Mouse (Mus musculus): ENCODE measurements at regions not wholly inside any gene's neighbourhood (a gene's known extent, or its start where the extent isn't known, plus 50 kb on each side); places are given as distances from the start of the nearest gene placed in this dataset.

DNA sequence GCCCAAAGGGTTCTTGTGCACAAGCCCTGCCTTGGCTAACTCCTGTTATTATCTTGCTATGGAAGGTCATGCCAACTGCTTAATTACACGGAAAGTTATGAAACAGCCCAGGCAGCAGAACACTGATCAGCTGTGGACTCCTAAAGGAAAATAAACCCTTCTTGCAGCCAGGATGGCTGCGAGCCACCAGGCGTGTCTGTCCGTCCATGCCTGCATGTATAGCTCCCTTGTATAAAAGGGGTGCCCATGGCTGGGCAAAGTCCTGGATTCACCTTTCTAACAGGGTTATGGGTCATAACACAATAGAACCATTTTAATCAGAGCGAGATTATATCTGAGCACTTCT, 169.9 kb upstream of the Map3k1 start:
- H3K4me3 ChIP-seq (ENCODE audit: control insufficient read depth, low read depth, low read length), result no peak overlapping the region

DNA sequence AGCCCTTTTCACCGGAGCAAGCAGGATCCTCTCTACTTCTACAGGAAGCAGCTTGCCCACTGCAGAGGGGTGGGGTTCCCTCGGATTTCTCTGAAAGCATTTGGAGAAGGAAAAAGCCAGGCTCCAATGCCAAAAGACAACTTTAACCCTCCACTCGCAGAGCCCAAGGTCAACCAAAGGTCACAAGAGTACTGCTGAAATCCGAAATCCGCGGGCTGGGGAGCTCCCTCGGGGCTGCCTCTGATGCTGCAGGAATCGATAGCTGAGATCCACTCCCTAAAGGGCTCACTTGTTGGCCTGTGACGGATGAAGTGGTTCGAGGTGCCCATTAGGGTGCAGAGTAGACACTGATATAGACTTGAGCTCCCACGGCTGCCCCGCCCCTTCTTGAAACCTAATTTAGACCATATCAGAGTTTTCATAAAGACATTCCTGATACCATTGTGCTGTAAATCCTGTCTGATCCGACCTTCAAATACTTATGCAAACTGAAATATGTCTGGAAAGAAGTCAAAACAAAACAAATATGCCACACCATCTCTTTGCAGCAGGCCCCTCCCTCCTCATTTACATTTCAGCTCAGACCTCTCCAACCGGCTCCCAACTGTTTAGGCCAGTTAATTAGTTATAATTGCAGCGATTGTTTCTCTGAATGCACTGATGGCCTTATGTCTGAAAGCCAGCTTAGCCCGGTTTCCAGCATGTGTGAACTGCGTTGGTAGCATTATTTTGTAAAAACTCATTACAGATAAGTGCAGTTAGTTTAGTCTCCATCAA, 170.8 kb upstream of the Map3k1 start:
- Histone ChIP-seq H3K27ac (ENCODE audit: control insufficient read depth, insufficient read depth, low read depth, low read length) (no peak overlapping the region), H3K27me3 (ENCODE audit: control insufficient read depth, insufficient read depth, low read length) (no peaks in the 10 kb centered on the region), H3K36me3 (ENCODE audit: control insufficient read depth, insufficient read depth, low read length) (no peaks in the 10 kb centered on the region), H3K4me3 (ENCODE audit: control insufficient read depth, low read depth, low read length) (no peak overlapping the region), H3K4me1 (ENCODE audit: control insufficient read depth, insufficient read depth, low read length) (peaks cover 11% of the 10 kb centered on the region)
- no peak for TF ChIP-seq CTCF (IDR thresholded peaks at IDR 0.05; ENCODE audit: control insufficient read depth, insufficient read depth, insufficient replicate concordance, low read depth, low read length)
- TF ChIP-seq POLR2A (IDR thresholded peaks at IDR 0.05; ENCODE audit: control insufficient read depth, low read depth, low read length), result no peak

More for the DNA sequence above, 169.9 kb upstream of the Map3k1 start:
- H3K36me3 ChIP-seq (ENCODE audit: control insufficient read depth, insufficient read depth, low read length), result no peaks in the 10 kb centered on the region
- H3K27ac ChIP-seq (ENCODE audit: control insufficient read depth, insufficient read depth, low read depth, low read length), result no peak overlapping the region
- H3K27me3 ChIP-seq (ENCODE audit: control insufficient read depth, insufficient read depth, low read length), result no peaks in the 10 kb centered on the region
- no peak for TF ChIP-seq CTCF (IDR thresholded peaks at IDR 0.05; ENCODE audit: control insufficient read depth, insufficient read depth, insufficient replicate concordance, low read depth, low read length)
- TF ChIP-seq POLR2A (IDR thresholded peaks at IDR 0.05; ENCODE audit: control insufficient read depth, low read depth, low read length), result no peak
- peaks cover 6% of the 10 kb centered on the region for H3K4me1 ChIP-seq (ENCODE audit: control insufficient read depth, insufficient read depth, low read length)

DNA sequence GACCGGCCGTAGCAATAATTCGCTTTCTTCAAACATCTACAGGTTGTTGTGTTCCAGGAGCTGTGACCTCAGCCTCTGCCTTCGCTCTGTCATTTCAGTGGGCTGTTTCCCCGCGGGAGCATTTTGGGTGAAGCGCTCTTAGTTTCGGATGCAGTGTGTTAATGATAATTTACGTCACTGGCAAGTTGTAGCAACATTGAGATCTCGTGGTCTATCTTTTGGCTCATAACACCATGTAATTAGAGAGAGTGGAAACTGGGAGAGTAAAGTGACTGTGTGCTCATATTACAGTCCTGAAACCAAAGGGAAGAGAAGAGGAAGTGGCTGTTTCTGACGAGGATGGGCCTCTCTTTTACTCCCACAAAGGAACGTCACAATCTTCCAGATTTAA, 171.4 kb upstream of the Map3k1 start:
- Histone ChIP-seq H3K4me1 (ENCODE audit: control insufficient read depth, insufficient read depth, low read length) (peaks cover 11% of the 10 kb centered on the region), H3K27ac (ENCODE audit: control insufficient read depth, insufficient read depth, low read depth, low read length) (no peak overlapping the region), H3K4me3 (ENCODE audit: control insufficient read depth, low read depth, low read length) (no peak overlapping the region), H3K27me3 (ENCODE audit: control insufficient read depth, insufficient read depth, low read length) (no peaks in the 10 kb centered on the region), H3K36me3 (ENCODE audit: control insufficient read depth, insufficient read depth, low read length) (no peaks in the 10 kb centered on the region)
- TF ChIP-seq POLR2A (IDR thresholded peaks at IDR 0.05; ENCODE audit: control insufficient read depth, low read depth, low read length) (no peak), CTCF (IDR thresholded peaks at IDR 0.05; ENCODE audit: control insufficient read depth, insufficient read depth, insufficient replicate concordance, low read depth, low read length) (no peak)

DNA sequence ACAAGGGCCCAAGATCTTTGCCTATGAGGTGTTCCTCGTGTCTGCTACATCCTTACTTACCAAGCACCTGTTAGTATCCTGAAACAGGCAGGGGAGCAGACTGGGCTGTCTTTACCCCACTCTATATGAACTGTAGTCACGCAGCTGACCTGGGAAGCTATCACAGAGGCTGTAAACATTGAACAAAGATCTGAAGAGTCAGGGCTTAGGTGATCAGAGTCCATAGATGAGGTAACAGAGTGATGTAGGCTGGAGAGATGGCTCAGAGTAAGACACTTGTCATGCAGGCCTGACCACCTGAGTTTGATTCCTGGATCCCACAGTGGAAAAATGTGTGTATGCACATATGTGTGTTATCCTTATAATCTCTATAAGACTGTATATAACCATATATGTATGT, 172.3 kb upstream of the Map3k1 start:
- Histone ChIP-seq H3K36me3 (ENCODE audit: control insufficient read depth, insufficient read depth, low read length) (no peaks in the 10 kb centered on the region), H3K4me3 (ENCODE audit: control insufficient read depth, low read depth, low read length) (no peak overlapping the region), H3K27me3 (ENCODE audit: control insufficient read depth, insufficient read depth, low read length) (no peaks in the 10 kb centered on the region), H3K4me1 (ENCODE audit: control insufficient read depth, insufficient read depth, low read length) (peaks cover 12% of the 10 kb centered on the region), H3K27ac (ENCODE audit: control insufficient read depth, insufficient read depth, low read depth, low read length) (no peak overlapping the region)
- no peak for TF ChIP-seq POLR2A (IDR thresholded peaks at IDR 0.05; ENCODE audit: control insufficient read depth, low read depth, low read length)
- no peak for TF ChIP-seq CTCF (IDR thresholded peaks at IDR 0.05; ENCODE audit: control insufficient read depth, insufficient read depth, insufficient replicate concordance, low read depth, low read length)

DNA sequence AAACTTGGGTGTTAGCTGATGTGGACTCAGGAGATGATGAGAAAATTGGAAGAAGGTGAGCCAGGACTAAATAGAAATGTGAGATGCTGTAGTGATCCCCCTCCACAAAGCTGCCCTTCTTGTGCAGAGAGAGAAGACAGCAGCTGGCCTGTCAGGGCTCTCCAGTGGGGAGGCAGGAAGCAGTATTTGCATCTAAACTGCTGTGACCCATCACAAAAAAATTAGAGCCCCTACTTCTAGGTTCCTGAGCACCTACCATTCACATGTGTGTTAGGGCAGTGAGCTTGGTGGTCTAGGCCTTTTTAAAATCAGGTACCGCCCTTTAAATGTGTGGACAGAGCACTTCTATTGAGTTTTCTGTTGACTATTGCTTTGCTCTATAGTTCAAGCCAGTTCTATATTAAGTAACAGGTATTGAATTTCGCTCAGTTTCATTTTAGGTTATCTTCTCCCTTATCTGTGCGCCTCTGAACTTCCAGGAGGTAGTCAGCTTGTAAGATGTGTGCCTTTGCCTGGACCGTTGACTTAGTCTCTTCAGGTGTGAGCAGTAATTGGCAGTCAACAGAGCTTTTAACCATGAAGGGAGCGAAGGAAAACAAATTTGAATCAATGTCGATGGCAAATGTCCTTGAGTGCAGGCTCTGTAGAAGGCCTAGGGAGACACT, 174.1 kb upstream of the Map3k1 start:
- TF ChIP-seq CTCF (IDR thresholded peaks at IDR 0.05; ENCODE audit: control insufficient read depth, insufficient read depth, insufficient replicate concordance, low read depth, low read length) (no peak), POLR2A (IDR thresholded peaks at IDR 0.05; ENCODE audit: control insufficient read depth, low read depth, low read length) (no peak)
- H3K36me3 ChIP-seq (ENCODE audit: control insufficient read depth, insufficient read depth, low read length), result no peaks in the 10 kb centered on the region

DNA sequence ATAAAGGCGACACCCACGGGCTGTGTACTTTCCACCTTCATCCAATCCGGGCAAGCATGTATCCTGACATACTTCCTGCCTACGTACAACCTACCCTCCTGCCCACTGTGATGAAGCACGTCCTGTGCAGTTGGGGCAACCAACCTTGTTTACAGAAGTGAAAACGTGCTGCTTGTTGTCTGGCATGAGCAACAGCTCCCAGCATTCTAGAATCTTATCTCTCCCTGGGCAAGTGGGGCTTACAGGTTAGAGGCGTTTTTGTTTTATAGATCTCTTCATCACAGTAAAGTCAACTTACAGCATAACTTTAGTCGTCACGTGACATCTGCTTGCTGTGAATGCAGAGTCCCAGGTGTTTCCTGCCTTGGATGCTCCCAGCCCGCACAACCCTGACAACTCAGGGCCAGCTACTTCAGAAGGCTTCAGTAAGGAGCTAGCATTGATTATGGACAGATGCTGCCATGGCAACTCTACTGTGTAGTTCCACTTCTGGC, 175.3 kb upstream of the Map3k1 start:
- peaks cover 17% of the 10 kb centered on the region for H3K4me1 ChIP-seq (ENCODE audit: control insufficient read depth, insufficient read depth, low read length)
- no peaks in the 10 kb centered on the region for H3K36me3 ChIP-seq (ENCODE audit: control insufficient read depth, insufficient read depth, low read length)
- H3K4me3 ChIP-seq (ENCODE audit: control insufficient read depth, low read depth, low read length), result no peak overlapping the region
- no peak overlapping the region for H3K27ac ChIP-seq (ENCODE audit: control insufficient read depth, insufficient read depth, low read depth, low read length)
- no peaks in the 10 kb centered on the region for H3K27me3 ChIP-seq (ENCODE audit: control insufficient read depth, insufficient read depth, low read length)
- TF ChIP-seq CTCF (IDR thresholded peaks at IDR 0.05; ENCODE audit: control insufficient read depth, insufficient read depth, insufficient replicate concordance, low read depth, low read length), result no peak
- no peak for TF ChIP-seq POLR2A (IDR thresholded peaks at IDR 0.05; ENCODE audit: control insufficient read depth, low read depth, low read length)

More for the DNA sequence above, 174.1 kb upstream of the Map3k1 start:
- Histone ChIP-seq H3K27ac (ENCODE audit: control insufficient read depth, insufficient read depth, low read depth, low read length) (no peak overlapping the region), H3K4me3 (ENCODE audit: control insufficient read depth, low read depth, low read length) (no peak overlapping the region), H3K4me1 (ENCODE audit: control insufficient read depth, insufficient read depth, low read length) (peaks cover 17% of the 10 kb centered on the region), H3K27me3 (ENCODE audit: control insufficient read depth, insufficient read depth, low read length) (no peaks in the 10 kb centered on the region)

DNA sequence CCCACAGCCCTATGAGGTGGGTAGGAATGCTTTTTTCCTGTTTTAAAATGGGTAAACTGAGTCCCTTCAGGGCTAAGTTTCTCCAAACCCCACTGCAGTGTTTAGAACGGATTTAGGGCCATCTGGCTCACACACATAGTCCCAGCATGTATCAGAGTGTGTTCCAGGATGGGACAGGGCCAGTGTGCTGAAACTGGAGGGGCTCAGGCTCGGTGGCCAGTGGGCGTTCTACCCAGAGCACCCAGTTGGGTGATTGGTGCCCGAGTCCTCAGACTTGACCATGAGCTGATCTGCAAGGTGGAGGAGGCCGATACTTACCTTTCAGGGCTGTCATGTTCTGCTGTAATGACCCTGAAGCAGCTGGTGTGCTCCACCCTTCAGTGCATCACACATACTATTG, 176.6 kb upstream of the Map3k1 start:
- Histone ChIP-seq H3K36me3 (ENCODE audit: control insufficient read depth, insufficient read depth, low read length) (no peaks in the 10 kb centered on the region), H3K4me1 (ENCODE audit: control insufficient read depth, insufficient read depth, low read length) (peaks cover 11% of the 10 kb centered on the region), H3K4me3 (ENCODE audit: control insufficient read depth, low read depth, low read length) (no peak overlapping the region), H3K27ac (ENCODE audit: control insufficient read depth, insufficient read depth, low read depth, low read length) (no peak overlapping the region), H3K27me3 (ENCODE audit: control insufficient read depth, insufficient read depth, low read length) (no peaks in the 10 kb centered on the region)
- no peak for TF ChIP-seq POLR2A (IDR thresholded peaks at IDR 0.05; ENCODE audit: control insufficient read depth, low read depth, low read length)
- TF ChIP-seq CTCF (IDR thresholded peaks at IDR 0.05; ENCODE audit: control insufficient read depth, insufficient read depth, insufficient replicate concordance, low read depth, low read length), result no peak
